Mouse (Mus musculus) heart, adult 9 months (tissue): ENCODE measurements at regions not wholly inside any gene's neighbourhood (a gene's known extent, or its start where the extent isn't known, plus 50 kb on each side); places are given as distances from the start of the nearest gene placed in this dataset.
A peak's percentile ranks its signal among the peaks of the same experiment; 100 is the strongest.

Source experiments
- DNase-seq, 2 experiments: peaks; one replicate each; pipeline ENCODE4 v3.0.0; 2022; ENCODE audit warnings: low spot score in 2 of 2

DNA sequence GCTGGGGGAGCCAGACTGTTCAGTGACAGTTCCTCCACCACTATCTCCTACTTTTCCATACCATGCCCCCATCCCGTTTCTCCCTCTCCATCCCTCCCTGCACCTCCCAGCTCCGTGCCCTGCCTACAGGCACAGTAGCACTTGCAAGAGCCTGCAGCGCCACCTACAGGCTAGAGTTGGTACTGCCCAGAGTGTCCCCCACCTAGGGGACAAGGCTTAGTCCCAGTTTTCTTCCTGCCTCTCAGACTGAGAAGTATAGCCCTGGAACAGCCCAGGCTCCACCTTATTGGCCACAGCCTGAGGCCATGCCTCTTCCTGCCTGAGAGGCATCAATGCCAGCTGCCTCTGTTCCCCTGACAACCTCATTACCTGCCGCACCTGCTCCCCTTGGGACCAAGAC is 351.3 kb downstream of the Ptpru start:
- DNase-seq, result peak; percentile 17 to 28

DNA sequence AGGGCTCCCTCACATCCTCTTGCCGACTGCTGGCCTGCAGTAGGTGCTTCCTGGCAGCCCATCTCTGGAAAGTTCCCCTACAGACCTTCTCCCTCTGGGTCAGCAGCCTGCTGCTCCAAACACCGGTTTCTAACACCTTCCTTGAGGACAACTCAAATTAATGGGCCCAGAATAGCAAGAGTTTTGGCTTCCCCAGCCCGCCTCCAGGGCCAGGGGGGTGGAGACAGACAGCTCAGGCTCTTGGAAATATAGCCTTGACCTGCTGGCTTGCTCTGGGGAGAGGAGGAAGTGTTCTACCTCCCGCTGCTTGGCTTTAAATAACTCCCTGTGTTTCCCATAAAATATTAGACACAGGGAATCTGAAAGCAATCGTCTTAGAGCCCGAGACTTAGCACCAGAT is 349.8 kb downstream of the Ptpru start:
- peak; percentile 4 to 12 for DNase-seq

DNA sequence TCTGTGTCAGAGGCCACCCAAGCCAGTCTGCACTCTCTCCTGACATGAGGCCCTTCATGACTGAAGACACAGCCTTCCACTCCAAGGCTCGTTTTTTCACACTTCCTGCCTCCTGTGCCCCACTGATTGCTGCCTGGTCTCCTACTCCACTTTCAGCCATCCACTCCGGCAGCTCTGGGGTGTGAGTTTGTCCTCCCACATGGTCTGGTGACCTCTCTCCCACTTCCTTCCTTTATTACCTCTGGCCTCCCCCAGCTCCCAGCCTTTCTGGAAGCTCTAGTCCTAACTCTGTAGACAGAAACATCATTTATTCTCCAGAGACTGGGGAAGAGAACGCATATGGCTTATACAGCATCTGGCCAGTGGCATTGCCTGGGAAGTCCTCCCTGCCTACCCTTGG is 349.0 kb downstream of the Ptpru start:
- DNase-seq, result no peak

DNA sequence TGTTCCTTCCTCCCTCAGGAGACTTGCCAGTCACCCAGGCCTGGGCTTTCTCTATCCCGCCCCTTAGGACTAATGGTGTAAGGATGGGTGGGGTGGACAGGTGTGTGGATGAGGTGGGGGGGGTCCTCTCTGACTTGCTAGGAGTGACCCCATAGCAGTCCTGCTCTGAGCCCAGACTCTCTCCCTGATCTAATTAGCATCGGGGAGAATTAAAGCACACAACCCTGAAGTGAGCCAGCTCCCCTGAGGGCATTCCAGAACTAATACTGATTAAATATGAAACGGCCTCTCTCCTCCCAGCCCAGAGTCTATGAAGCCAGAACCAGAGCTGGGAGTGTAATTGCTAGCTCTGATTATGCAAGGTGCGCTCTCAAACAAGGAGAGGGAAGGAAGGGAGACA is 346.1 kb downstream of the Ptpru start:
- DNase-seq, result no peak

DNA sequence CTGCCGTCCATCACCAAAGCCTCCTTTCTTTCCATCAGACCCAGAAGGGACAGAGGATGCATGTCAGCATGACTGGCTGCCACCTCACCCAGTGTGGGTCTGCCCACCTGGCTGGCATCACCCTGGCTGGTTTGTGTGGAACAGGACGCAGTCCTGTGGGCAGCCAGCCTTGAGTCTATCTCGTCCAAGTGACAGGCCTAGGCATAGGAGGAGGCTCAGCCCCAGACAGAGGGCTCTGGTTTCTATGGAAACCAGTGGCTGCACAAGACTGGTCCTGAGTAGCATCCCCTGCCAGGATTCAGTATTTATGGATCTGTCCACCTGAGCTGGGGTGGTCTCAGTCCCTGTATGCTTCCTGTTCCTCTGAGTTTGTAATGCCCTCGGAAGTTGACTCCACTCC is 344.4 kb downstream of the Ptpru start:
- no peak for DNase-seq

DNA sequence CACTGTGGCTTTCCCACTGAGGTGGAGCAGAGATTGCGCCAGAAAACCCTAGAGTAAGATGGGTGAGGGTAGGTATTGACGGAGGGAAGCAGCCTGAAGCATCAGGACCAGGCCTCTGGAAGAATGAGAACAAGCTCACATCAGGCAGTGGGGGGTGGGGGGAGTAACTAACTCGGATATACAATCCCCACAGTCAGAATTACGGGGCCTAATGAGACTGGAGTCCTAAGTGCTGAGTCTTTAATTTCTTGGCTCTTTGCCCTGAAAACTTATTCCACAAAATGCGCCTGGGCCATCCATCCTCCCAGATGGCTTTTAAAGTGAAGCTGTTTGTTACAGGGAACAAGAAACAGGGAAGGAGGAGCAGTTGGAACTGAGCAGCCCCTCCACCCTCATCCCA is 341.2 kb downstream of the Ptpru start:
- no peak for DNase-seq

DNA sequence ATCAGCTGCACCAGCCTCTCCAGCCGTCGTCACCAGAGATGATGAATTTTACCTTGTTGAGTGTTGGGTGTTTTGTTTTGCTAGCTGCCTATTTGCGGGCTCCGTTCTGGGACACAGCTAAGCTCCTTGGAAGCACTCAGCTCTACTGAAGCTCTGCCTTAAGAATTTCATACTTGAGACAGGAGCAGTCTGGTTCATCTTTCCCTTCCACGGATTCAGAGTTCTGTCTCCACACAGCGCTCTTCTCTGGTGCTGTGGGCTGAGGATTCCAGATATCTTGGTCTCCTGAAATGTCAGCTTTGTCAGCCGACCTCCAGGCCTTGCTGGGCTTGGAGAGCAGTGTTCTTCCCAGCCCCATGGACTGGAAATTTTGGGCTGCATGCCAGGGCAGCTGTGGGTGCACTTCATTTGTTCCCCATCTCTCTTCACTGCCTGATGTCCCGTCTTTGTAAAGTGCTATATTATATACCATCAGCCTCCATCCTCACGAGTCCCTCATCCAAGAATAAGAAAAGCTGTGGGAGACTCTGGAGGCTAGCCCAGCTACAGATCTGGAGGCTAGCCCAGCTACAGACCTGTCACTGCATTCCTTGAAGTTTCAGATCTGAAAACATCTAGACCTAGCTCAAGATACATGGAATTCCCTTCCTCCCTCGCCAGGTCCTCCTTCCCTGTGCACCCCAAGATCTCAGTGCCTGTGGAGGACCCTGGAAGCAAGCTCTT is 337.0 kb downstream of the Ptpru start:
- DNase-seq, result no peak

DNA sequence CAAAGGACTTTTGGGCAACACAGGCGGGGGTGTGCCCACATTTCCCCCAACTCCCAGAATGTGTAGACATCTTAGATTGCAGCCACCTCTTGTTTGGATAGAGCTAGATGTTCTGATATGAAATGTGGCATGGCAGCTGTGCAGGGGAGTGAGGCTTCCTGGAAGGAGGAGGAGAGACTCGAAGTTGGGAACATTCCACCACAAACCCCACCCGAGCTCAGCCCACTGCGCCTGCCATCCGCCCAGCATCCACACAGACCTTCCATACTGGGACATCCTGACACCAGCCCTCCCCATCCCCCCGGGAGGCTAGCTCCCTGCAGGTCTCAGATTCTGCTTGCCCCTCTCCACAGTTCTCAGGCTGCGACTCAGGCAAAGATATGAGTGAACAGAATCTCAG is 329.9 kb downstream of the Ptpru start:
- no peak for DNase-seq

DNA sequence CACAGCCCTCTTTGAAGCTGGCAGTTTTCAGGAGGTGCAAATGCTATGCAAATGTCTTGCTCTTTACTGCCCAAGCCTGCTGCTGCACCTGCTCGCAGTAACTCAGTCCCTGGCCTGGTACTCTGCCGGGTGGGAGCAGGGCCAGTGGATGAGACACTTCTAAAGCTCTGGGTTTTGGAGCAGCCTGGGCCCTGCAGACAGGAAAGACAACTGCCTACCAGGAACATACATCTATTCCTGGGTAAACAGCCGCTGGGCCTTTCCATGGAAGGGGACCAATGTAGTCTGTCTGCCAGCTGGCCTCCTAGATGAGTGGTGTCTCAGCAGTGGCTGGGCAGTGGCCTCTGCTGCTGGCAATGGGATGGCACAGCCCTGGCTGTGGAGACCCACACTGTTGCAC is 326.5 kb downstream of the Ptpru start:
- DNase-seq, result no peak

DNA sequence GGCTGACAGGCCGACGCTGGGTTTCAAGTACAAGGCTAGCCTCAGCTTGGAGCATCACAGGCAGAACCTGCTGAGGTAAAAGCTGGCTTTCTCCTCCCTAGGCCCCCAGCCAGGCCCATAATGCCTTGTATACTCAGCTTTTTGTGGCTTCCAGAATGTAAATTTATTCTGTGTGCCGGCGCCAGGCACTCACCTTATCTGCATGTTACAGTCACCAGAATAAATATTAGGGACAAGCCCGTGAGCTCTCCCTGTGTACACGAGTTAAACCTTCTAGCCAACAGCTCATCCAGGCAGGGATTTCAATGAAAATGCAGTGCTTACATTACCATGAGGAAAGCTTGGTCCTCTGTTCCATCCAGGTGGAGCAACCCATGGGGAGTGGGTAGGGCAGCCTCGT is 325.3 kb downstream of the Ptpru start:
- DNase-seq, result no peak

DNA sequence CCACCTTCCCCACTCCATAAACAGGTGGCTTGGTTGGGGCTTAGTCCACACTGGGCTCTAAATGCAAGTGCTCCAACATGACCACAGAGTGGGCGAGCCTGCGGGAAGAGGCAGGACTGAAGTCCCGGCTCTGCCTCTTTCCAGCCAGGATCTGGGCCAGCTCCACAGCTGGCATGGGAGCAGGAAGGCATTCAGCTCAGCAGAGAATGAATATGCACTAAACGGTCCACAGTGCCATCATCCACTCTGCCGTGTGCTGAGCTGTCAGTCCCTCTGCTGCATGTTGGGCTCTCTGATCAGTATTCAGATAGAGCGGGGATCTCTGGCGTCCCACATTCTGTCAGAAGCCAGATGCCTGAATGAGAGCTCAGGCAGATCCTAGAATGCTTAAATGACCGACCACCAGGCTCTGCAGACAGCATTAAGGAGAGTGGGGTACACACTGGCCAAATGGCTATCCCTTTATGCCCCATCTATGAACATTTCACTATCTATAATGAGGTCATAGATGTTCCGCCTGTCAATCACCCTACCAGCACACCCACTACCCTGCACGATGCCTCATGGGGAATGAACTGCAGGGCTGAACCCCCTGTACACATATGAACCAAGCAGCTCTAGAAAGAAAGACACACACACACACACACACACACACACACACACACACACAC is 317.3 kb downstream of the Ptpru start:
- DNase-seq, result no peak

DNA sequence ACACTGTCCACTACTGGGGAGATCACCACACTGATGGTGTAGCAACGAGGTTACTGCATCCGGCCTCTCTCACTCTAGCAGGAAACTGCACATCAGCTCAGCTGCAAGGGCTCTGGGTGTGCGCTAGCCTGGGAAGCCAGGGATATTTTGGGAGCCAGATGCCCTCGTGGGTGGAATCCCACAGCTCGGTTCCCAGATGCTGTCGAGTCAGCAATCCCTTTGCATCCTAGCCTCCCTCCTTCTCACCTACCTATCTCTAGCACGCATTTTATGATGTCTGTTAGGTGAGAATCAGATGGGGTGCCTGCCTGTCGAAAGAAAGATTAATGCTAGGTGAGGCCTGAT is 316.8 kb downstream of the Ptpru start:
- DNase-seq, result no peak

DNA sequence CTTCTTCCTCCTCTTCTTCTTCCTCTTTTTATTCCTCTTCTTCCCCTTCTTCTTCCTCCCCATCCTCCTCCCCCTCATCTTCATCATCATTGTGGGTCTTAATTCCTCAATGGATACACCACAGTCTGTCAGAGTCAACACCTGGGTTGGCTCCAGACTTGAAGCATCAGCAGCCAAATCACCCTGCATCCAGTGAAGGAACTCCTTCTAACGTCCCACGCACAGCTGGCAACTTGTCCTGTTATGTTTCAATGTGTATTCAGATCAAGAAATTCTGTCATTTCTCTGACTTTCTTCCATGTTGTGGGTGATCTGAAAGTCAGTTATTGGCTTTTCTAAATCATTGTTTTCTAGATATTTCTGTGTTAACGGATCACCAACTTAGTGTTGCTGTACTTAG is 312.9 kb downstream of the Ptpru start:
- no peak for DNase-seq

DNA sequence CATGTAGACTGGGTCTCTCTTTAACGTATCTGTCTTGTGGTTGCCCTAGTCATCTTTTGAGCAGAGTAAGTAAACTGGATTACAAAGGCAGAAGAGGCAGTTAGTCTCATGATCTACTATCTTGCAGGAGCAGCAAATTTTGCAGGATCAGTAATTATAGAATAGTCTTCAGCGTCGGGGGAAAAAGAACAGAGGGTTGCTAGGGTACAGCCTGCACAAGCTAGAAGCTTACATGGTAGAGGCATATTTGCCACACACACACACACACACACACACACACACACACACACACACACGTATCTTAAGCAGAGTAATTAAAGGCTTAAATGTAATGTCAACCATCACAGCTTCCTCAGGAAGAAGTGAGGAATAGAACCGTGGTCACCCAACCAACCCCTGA is 307.6 kb downstream of the Ptpru start:
- no peak for DNase-seq

DNA sequence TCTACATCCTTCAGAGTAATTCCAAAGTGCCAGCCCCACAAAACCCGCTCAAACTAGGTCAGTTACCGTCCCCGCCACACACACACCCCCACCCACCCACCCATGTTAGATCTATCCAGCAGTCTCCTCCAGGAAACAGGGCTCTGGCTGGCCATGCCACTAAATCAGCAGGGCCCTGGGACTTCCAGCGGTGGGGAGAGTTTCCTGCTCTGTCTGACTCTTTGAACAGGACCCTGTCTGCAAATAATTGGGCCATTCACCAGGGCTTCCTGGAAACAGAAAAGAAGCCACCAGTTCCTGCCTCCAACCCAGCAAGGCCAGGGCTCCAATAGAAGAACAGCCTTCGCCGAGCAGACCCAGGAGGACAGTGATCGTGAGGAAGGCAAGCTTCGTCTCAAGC is 307.1 kb downstream of the Ptpru start:
- no peak for DNase-seq

DNA sequence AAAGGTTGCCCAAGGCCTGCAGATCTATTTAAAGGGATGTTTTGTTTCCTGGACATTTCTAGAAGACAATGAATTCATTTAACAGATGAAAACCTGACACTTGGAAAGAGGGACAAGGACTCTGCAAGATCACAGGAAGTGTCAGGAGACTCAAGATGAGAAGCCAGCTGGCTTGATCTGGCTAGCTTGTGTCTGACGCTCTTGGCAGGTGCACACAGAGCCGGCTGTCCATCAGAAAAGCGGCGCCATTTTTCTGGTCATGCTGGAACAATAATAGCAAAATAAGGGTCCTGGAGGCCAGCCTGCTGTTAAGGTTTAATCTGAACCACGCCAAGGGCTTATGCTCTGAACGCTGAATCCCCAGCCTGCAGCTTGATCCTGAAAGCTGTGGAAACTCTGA is 303.3 kb downstream of the Ptpru start:
- DNase-seq, result peak in 1 of 2 experiments; percentile 1

DNA sequence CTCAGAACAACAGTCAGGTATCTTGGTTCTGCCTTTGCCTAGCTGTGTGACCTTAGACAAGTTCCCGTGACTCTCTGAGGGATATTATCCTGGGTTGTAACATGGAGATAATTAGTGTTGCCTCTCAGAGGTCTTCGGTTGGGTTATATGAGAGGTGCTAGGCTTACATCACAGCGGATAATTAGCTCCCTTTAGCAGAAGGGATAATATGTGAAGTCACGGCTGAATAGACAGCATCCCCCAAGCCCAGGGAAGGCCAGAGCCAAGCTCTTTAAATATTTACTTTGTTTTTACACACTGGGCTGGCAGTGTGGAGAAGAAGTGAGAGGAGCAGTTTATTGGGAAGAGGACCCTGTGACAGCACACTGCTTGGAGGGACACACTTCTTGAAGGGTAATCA is 299.9 kb downstream of the Ptpru start:
- DNase-seq, result no peak

DNA sequence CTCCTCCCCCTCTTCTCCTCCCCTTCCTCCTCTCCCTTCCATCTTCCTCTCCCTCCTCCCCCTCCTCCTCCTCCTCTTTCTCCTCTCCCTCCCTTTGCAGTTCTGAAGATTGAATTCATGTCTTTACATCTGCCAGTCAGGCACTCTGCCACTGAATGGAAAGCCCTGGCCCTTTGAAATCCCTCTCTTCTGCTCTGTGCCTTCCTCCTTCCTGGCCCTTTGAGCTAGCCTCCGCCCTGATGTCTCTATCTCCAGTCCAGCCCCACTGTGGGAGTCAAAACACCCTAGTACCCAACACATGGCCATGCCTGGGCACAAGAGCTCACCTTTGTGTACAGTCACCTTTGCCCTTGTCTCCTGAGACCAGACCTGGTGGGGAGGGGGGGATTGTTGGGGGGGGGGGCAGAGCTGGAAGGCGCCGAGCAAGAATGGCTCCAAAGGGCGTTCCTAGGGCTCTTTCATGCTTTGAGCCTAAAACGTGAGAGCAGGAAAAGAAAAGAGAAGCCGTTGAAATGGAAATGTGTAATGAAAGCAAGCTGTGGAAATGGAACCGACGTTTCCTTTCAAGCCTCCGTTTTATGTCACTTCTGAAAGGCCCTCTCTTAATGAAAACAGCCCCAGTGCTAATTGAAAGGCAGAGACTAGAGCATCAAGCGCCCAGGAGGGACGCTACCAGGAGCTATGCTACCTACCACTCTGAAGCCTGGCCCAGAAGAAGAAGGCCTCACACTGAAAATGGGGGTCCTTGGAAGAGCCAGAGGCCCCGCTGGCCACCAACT is 291.5 kb downstream of the Ptpru start:
- DNase-seq, result no peak

DNA sequence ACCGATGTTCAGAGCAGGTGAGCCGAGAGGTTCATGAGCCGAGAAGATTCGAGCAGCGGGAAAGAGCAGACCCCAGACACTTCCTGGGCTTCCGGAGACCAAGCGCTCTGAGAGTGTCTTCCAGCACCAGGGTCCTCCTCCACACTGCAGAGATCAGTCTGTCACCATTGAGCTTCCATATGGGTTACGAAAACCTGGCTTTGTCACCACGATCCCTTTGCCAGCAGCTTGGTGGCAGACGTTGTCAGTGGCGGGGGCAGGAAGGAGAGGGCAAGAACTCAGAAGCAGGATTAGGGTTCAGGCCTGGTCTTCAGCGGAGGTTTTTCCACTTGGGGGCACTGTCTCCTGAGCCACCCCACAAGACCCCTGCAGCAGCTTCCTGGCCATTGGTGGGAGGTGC is 288.5 kb downstream of the Ptpru start:
- no peak for DNase-seq

DNA sequence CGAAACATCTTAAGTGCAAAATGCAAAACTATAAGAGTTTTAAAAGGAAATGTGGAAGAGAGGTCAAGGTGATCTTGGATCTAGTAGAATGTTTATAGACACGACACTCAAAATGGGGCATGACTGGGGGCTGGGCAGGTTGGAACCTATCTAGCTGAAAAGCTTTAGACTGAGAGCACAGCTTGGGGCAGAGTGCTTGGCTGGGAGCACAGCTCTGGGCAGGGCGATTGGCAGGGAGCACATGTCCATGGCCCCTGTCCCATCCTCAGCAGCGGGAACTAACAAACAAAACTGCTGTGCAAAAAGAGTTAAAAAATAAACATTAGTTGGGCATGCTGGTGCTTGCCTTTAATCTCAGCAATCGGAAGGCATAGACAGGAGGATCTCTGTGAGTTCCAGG is 279.6 kb downstream of the Ptpru start:
- no peak for DNase-seq

DNA sequence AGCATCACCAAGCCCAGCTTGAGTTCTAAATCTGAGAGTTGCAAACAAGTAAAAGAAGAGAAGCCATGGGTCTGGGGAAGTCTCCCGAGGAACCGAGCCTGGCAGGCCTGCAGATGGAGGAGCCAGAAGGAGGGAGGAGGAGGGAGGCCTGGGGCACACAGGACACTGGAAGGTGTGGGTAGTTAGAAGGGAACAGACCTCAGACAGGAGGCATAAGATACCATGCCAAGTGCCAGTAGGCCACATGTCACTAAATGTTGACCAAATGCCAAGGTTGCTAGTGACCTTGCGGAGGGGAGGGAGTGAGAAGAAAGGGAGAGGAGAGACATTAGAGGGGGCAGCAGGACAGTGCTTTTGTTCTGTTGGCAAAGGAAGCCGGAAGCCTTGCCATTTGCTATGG is 274.2 kb downstream of the Ptpru start:
- peak; percentile 2 to 3 for DNase-seq

DNA sequence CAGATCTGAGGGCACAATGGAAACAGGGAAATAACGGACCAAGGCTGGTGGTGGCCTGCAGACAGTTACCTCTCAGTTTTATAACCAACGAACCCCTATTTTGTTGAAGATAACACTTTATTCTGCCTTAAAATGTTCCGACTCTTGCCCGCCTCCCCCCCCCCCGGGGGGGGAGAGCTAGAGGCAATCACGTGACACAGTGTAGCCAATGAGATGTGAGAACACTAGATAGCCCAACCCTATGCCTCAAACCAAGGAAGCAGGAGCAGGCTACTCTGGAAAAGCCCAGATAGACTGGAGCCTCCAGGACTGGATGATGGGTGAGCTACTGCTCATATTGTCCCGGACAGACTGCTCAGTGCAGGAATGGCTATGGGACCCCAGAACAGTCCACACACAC is 272.9 kb downstream of the Ptpru start:
- DNase-seq, result no peak

DNA sequence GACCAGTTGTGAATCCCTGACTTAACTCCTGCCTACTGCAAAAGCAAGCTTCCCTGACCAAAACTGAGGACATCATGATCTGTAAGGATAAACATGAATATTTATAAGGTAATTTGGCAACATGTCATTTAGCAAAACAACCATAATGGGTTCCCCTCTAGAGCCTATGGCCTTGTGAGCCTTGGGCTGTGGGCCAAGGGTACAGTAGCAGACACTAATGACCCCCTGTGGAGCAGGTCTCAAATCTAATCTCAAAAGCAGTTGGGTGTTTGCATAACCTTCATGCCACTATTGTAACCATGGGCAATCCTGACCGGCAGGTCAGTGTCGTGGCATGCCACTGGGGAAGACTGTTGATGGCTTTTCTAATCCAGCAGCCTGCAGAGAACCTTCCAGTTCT is 270.8 kb downstream of the Ptpru start:
- no peak for DNase-seq
